Mouse (Mus musculus) liver, adult 2 months (tissue): ENCODE measurements at regions not wholly inside any gene's neighbourhood (a gene's known extent, or its start where the extent isn't known, plus 50 kb on each side); places are given as distances from the start of the nearest gene placed in this dataset.

Source experiments
- CTCF ChIP-seq: fragments of 200-500 bp; IDR thresholded peaks from 2 replicates; pipeline ENCODE4 v1.5.1; 2011; ENCODE audit warnings: low read depth, low read length, control low read depth
- POLR2A ChIP-seq: fragments of 200-500 bp; IDR thresholded peaks from 2 replicates; pipeline ENCODE4 v1.6.1; 2011; ENCODE audit warnings: low read length, control low read depth; ENCODE audit not compliant: insufficient read depth; ENCODE audit errors: extremely low read depth

DNA sequence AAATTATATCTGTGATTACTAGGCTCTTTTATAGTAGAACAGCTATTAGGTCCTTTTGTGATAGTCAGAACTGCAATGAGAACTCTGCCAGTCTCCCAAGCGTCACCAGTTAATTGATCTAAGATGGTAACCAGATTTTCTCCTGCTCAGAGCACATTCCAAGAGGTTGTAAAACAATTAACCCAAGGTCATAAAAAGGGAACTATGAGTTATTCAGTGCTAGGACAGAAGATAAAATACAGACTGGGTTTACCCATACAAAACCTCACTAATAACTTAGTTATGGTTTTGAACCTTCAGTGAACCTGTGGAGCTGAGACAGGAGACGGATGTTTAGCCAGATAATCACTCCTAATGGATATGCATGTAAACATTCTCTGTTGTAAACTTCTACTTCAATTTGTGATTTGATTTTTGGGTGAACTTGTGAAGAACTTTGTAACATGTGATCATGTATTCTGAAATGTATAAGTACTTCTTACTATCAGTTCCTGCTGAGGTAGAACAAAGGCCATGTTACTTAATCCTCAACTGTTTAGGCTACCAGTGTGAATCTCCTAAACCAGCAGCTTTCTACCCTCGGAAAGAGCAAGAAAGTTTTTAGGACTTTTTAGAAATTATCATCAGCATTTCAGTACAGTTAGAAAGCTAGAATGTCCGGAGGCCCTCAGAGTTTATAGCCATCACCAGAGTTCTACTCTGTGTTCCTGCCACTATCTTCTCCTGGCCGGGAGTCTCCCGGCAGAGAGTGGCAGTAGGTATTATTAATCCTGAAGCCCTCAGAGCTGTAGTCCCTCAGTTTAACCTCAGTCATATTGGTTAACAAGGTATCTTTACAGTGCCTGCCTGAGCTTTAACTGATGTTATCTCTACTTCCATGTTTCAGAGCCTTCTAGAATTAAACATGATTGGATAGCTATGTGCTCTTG lies 308.0 kb downstream of the Fsip2 start:
- TF ChIP-seq CTCF (no peak), POLR2A (no peak)
